23 mouse cellular contexts compared by ENCODE assay signal in the genomic region with DNA sequence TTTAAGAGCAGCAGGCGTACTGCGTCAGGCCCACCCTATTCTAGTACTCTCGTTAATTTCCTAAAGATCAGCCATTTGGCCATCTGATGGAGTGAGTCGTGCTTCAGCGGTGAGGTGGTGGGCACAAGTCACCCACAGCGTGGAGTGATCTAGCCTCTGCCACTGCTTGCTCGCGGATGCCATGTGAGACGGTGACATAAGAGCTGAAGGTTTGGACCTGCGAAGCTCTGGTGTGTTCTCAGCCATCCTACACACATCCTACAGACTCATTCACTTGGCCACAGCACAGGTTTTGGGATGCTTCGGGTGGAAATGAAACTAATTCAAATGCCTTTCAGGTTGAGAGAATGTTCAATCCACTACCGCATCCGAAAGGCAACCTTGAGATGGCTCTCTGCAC. TPM values are rescaled to one million over a fixed set of nuclear protein-coding genes. Genes with fewer than 3 reads are reported as not detected.
DNase-seq lines count a peak whose midpoint lies in the region; TF ChIP-seq lines count a peak whose summit lies in the region.
"Had no signal": no experiment of that assay in that cellular context is flagged by ENCODE, and none has a peak within 500 bp of the region (broad histone marks: within the 10 kb centered on the region; RNA-seq: fewer than 3 reads in every experiment).

No protein-coding gene starts in this region.

- no peak overlapping the region for H3K27ac ChIP-seq in gastrocnemius, adult 2 months
- peak overlapping the region; percentile 42 for H3K27ac ChIP-seq in cortical plate, adult 2 months (ENCODE audit: insufficient read depth, low read length)
- H3K27ac ChIP-seq: forebrain, embryonic 13.5 days; hindbrain, postnatal 0 days; liver, embryonic 14.5 days; lung, embryonic 15.5 days; midbrain, embryonic 13.5 days; stomach, postnatal 0 days had no signal

- H3K4me1 ChIP-seq in cortical plate, adult 2 months (ENCODE audit: control insufficient read depth, insufficient read depth, low read length): peaks cover 19% of the 10 kb centered on the region
- H3K4me1 ChIP-seq: lung, embryonic 15.5 days had no signal

- intact Hi-C loops in gastrocnemius, adult 2 months (cut with DNase I): no loop called here
- intact Hi-C loops in left cerebral cortex, postnatal 4 days (cut with DNase I): no loop called here
- intact Hi-C loops in left cerebral cortex, postnatal 36 days (cut with DNase I): no loop called here
- intact Hi-C loops in heart, postnatal 36 days (cut with DNase I): no loop called here

- H3K4me3 ChIP-seq in gastrocnemius, adult 2 months: no peak overlapping the region
- no peak overlapping the region for H3K4me3 ChIP-seq in cortical plate, adult 2 months (ENCODE audit: insufficient read depth, low read length)
- H3K4me3 ChIP-seq: forebrain, embryonic 13.5 days; heart, embryonic 12.5 days; lung, embryonic 15.5 days; megakaryocyte, embryonic 14.5 days; midbrain, embryonic 13.5 days had no signal

- no peak for TF ChIP-seq CTCF in gastrocnemius, adult 2 months (IDR thresholded peaks at IDR 0.05)
- TF ChIP-seq CTCF in cortical plate, adult 2 months (IDR thresholded peaks at IDR 0.05; ENCODE audit: extremely low read depth, insufficient read depth, low read length): no peak

- no peak for TF ChIP-seq POLR2A in cortical plate, adult 2 months (IDR thresholded peaks at IDR 0.05; ENCODE audit: extremely low read depth, insufficient read depth, low read length)

- peak; percentile 9 for DNase-seq in gastrocnemius, adult 2 months
- DNase-seq in gastrocnemius, adult 18-20 months (ENCODE audit: low spot score): no peak
- peak; percentile 60 for DNase-seq in left cerebral cortex, adult 11 months (ENCODE audit: low spot score)
- no peak for DNase-seq in left cerebral cortex, postnatal 4 days
- peak; percentile 65 to 81 for DNase-seq in left cerebral cortex, postnatal 36 days (ENCODE audit: low spot score in 2 of 2)
- DNase-seq in heart, postnatal 36 days: no peak
- DNase-seq: adrenal gland, postnatal 14 days; cerebellum, adult 8-10 months; cerebellum, postnatal 36 days; heart, postnatal 10 days; lung, postnatal 36 days; thymus, adult 2 months had no signal

RNA-seq across cellular contexts. Expression of gene Ankrd33b, which starts 31.2 kb away (rescaled TPM):
- total RNA-seq in gastrocnemius, adult 2 months (2021): 10 to 100 TPM; 11.9 to 31.5 TPM
- 10 to 100 TPM; 16.8 to 19.0 TPM for total RNA-seq in gastrocnemius, adult 18-20 months (2021)
- total RNA-seq in left cerebral cortex, postnatal 4 days (2021): 1 to 10 TPM; 1.2 to 1.3 TPM
- 33.9 and 34.5 TPM in 2 replicates for polyA plus RNA-seq in cortical plate, adult 2 months (2012; rRNA removed)
- 10 to 100 TPM; 70.4 to 76.4 TPM for total RNA-seq in left cerebral cortex, postnatal 36 days (2021)
- total RNA-seq in heart, postnatal 36 days (2021): 10 to 100 TPM; 22.9 to 32.0 TPM
- polyA plus RNA-seq: CD4-positive, CD25-positive, alpha-beta regulatory T cell, adult 4 months had no signal

RNA-seq across cellular contexts. Expression of gene Ropn1l, which starts 54.8 kb away (rescaled TPM):
- total RNA-seq in gastrocnemius, adult 2 months (2021): not detected
- not detected for total RNA-seq in gastrocnemius, adult 18-20 months (2021)
- total RNA-seq in left cerebral cortex, postnatal 4 days (2021): 1 to 10 TPM in 1 of 2 experiments, under 1 TPM in 1; 0.77 to 1.1 TPM
- 0.85 and 1.2 TPM in 2 replicates for polyA plus RNA-seq in cortical plate, adult 2 months (2012; rRNA removed)
- total RNA-seq in left cerebral cortex, postnatal 36 days (2021): under 1 TPM; 0.57 to 0.79 TPM
- not detected for total RNA-seq in heart, postnatal 36 days (2021)
- total RNA-seq: gastrocnemius, adult 8-10 months had no signal

Comparison
In these comparisons a context has a peak if more than half of its experiments do, and no peak if none do; other contexts are left out.
1. DNase-seq: peak in gastrocnemius, adult 2 months (single experiment), left cerebral cortex, adult 11 months (single experiment) and left cerebral cortex, postnatal 36 days (2 of 2); none in gastrocnemius, adult 18-20 months (single experiment), left cerebral cortex, postnatal 4 days (single experiment) and heart, postnatal 36 days (0 of 2).
2. RNA of gene Ankrd33b, which starts 31.2 kb away (total RNA-seq): 70.4 to 76.4 TPM in left cerebral cortex, postnatal 36 days, 22.9 to 32.0 TPM in heart, postnatal 36 days, 11.9 to 31.5 TPM in gastrocnemius, adult 2 months and 16.8 to 19.0 TPM in gastrocnemius, adult 18-20 months; 1.2 to 1.3 TPM in left cerebral cortex, postnatal 4 days; every median in the first group is over 4 times any median in the second.